Mouse (Mus musculus) embryo, embryonic 10 days (tissue): ENCODE measurements around the gene Hs2st1.

Experiments used
- DNase-seq: peaks from one replicate; pipeline ENCODE4 v3.0.0-alpha.2; 2015; ENCODE audit warnings: low spot score

Gene Hs2st1

GRCm38 (mm10) chr3:144435281-144435680, 134.7 kb downstream of the Hs2st1 start:
- no peak for DNase-seq

GRCm38 (mm10) chr3:144434276-144434675, 135.7 kb downstream of the Hs2st1 start:
- DNase-seq = no peak

GRCm38 (mm10) chr3:144433039-144433438, 136.9 kb downstream of the Hs2st1 start:
- DNase-seq = no peak

GRCm38 (mm10) chr3:144432143-144432577, 137.8 kb downstream of the Hs2st1 start:
- no peak for DNase-seq

- no peak for DNase-seq
Measured at GRCm38 (mm10) chr3:144428514-144429431, 141.2 kb downstream of the Hs2st1 start.

- no peak for DNase-seq
Measured at GRCm38 (mm10) chr3:144425041-144425448, 144.9 kb downstream of the Hs2st1 start.

GRCm38 (mm10) chr3:144421404-144422180, 148.4 kb downstream of the Hs2st1 start:
- no peak for DNase-seq

- no peak for DNase-seq
Measured at GRCm38 (mm10) chr3:144413821-144414220, 156.2 kb downstream of the Hs2st1 start.

GRCm38 (mm10) chr3:144412538-144413272, 157.3 kb downstream of the Hs2st1 start:
- peak; percentile 26 for DNase-seq

GRCm38 (mm10) chr3:144411650-144412278, 158.2 kb downstream of the Hs2st1 start:
- peak; percentile 27 for DNase-seq

- DNase-seq = peak; percentile 60
Measured at GRCm38 (mm10) chr3:144411051-144411542, 158.9 kb downstream of the Hs2st1 start.

GRCm38 (mm10) chr3:144408953-144409352, 161.0 kb downstream of the Hs2st1 start:
- no peak for DNase-seq

GRCm38 (mm10) chr3:144405331-144405730, 164.7 kb downstream of the Hs2st1 start:
- DNase-seq = no peak

GRCm38 (mm10) chr3:144401292-144401691, 168.7 kb downstream of the Hs2st1 start:
- no peak for DNase-seq

GRCm38 (mm10) chr3:144400870-144401269, 169.1 kb downstream of the Hs2st1 start:
- DNase-seq = no peak

GRCm38 (mm10) chr3:144400374-144400773, 169.6 kb downstream of the Hs2st1 start:
- DNase-seq = no peak

- DNase-seq = peak; percentile 95
Measured at GRCm38 (mm10) chr3:144399358-144400096, 170.5 kb downstream of the Hs2st1 start.

GRCm38 (mm10) chr3:144398166-144398565, 171.8 kb downstream of the Hs2st1 start:
- DNase-seq = no peak

GRCm38 (mm10) chr3:144396478-144396877, 173.5 kb downstream of the Hs2st1 start:
- no peak for DNase-seq

- DNase-seq = no peak
Measured at GRCm38 (mm10) chr3:144394454-144394943, 175.5 kb downstream of the Hs2st1 start.

- DNase-seq = no peak
Measured at GRCm38 (mm10) chr3:144386446-144386845, 183.5 kb downstream of the Hs2st1 start.
